Mouse (Mus musculus) erythroblast, embryonic 14.5 days (primary cell): ENCODE measurements around the gene Barx2. TPM values are rescaled to one million over a fixed set of nuclear protein-coding genes. Genes with fewer than 3 reads are reported as not detected.

ENCODE experiments used
- H3K27me3 ChIP-seq: 2 replicates; pipeline ENCODE4 v1.6.1; 2012; ENCODE audit warnings: inconsistent platforms; ENCODE audit not compliant: control insufficient read depth
- H3K36me3 ChIP-seq: 2 replicates; pipeline ENCODE4 v1.6.1; 2012; ENCODE audit warnings: mild to moderate bottlenecking, inconsistent platforms; ENCODE audit not compliant: control insufficient read depth
- H3K4me1 ChIP-seq: 2 replicates; pipeline ENCODE4 v1.6.1; 2012; ENCODE audit warnings: inconsistent platforms; ENCODE audit not compliant: control insufficient read depth
- H3K4me3 ChIP-seq: replicated peaks from 2 replicates; pipeline ENCODE3; 2012; ENCODE audit warnings: moderate library complexity, mild to moderate bottlenecking, inconsistent platforms
- H3K9me3 ChIP-seq: 2 replicates; pipeline ENCODE4 v1.6.1; 2012; ENCODE audit warnings: low read length, inconsistent platforms, mixed read lengths; ENCODE audit not compliant: control insufficient read depth
- GATA1 ChIP-seq: IDR thresholded peaks from 2 replicates; pipeline ENCODE4 v1.6.1; 2012; ENCODE audit warnings: low read length, inconsistent platforms, mixed read lengths
- TAL1 ChIP-seq: IDR thresholded peaks from 3 replicates; pipeline ENCODE4 v1.6.1; 2012; ENCODE audit warnings: low read length, inconsistent platforms, mixed read lengths
- polyA plus RNA-seq: library from polyadenylated mRNA; stranded (reverse); fragments of >175 nt; gene quantifications from 2 replicates; pipeline ENCODE4 v1.2.3, GENCODE M21; 2012

The Barx2 gene
- polyA plus RNA-seq, 1 experiment: not detected

DNA sequence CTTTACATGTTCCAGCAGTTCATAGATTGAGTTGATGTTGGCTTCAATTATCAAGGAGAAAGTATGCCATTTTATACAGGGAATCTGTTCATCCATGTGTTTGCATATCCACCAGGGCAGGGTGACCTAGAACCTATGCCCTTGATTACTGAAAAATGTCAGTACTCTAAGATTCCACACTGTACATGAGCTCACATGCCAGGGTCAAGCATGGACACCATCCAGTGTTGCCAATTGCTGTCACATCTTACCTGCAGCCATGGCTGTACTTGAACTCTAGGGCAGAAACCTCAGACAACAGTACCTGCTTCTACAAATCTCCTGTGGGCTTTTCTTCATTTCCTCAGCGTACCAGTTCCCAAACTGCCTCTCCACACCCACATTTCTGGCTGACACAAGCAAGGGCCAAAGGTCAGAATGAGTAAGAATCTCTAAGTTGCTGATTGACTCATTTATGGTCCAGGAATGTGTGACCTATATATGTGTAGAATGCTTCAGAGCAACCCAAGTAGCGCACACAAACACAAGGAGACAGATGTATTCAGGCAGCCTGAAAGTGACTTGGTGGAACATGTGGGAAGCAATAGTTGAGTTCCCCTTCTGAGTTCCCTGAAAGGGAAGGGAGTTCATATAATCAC lies 44.3 kb downstream of the Barx2 start:
- Histone ChIP-seq H3K4me3 (no peak overlapping the region), H3K27me3 (no peaks in the 10 kb centered on the region), H3K36me3 (no peaks in the 10 kb centered on the region), H3K4me1 (no peaks in the 10 kb centered on the region), H3K9me3 (no peaks in the 10 kb centered on the region)
- TF ChIP-seq GATA1 (no peak), TAL1 (no peak)

DNA sequence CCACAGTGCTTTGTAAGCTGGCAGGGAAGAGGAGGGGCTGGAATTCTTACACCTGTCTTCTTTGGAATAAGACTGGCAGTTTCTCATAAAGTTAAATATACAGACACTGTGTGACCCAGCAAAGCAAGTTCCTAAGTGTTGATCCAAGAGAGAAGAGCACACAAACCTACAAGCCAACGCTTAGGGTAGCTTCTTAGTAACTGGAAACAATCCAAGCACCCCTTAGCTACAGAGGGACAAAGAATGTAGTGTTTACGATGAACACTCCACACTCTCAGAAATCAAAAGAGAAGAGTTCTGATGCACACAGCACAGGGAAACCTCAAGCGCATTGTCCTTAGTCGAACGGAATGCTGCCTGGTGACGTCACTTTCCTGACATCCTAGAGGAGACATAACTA lies 49.4 kb downstream of the Barx2 start:
- TF ChIP-seq TAL1 (no peak), GATA1 (no peak)
- no peaks in the 10 kb centered on the region for H3K9me3 ChIP-seq
- H3K36me3 ChIP-seq: no peaks in the 10 kb centered on the region
- H3K4me1 ChIP-seq: no peaks in the 10 kb centered on the region
- H3K4me3 ChIP-seq: no peak overlapping the region
- no peaks in the 10 kb centered on the region; the same call in 1 of the 2 replicates for H3K27me3 ChIP-seq

DNA sequence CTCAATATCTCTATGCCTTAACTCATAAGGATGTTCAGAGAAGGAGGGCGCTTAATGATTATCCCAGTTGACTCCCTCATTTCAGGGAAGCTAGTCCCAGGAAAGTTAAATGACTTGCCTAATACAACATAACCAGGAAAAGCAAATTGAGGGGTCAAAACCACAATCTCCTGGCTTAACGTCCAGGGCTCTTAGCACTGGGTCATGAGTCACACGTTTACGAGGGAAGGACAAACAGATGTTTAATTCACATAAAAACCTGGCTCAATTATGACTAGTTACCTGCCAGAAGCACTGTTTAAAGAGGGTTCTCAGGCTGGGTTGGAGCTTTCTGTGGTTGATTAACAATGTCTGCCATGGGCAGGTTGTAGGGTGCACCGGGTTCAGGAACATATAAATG lies 53.8 kb downstream of the Barx2 start:
- no peak for TF ChIP-seq GATA1
- TF ChIP-seq TAL1: no peak
- no peaks in the 10 kb centered on the region for H3K4me1 ChIP-seq
- H3K27me3 ChIP-seq: peaks cover 5% of the 10 kb centered on the region

DNA sequence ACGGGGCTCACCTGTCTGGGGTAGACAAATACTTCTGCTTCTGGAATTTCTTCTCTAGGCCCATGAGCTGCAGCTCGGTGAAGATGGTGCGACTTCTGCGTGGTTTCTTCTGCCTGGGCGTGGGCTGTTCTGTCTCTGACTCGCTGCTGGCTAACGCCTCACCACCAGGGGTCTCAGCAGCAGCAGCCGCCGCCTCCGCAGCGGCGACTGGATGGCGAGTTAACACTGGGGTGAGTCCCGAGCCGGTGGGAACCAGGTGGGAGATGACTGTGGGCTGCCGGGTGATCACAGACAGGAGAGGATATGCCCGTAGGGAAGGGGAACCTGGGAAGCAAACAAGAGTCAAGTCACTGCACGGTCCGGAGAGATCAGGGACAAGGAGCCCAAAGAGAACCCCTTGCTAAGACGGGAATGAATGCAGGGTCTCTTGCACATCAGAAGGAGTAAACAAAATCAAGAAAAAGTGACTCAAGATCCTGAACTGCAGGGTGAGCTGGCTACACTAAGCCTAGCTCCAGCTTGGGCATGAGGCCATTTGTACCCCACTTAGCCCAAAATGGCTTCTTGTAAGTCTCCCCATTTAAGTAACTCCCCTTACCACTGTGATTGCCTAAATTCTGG lies 54.4 kb downstream of the Barx2 start:
- peaks cover 5% of the 10 kb centered on the region for H3K27me3 ChIP-seq
- H3K4me1 ChIP-seq: no peaks in the 10 kb centered on the region
- no peaks in the 10 kb centered on the region for H3K9me3 ChIP-seq
- no peak for TF ChIP-seq GATA1
- no peaks in the 10 kb centered on the region for H3K36me3 ChIP-seq
- no peak overlapping the region for H3K4me3 ChIP-seq

More for the DNA sequence above, 53.8 kb downstream of the Barx2 start:
- H3K4me3 ChIP-seq: no peak overlapping the region
- H3K36me3 ChIP-seq: no peaks in the 10 kb centered on the region
- no peaks in the 10 kb centered on the region for H3K9me3 ChIP-seq

DNA sequence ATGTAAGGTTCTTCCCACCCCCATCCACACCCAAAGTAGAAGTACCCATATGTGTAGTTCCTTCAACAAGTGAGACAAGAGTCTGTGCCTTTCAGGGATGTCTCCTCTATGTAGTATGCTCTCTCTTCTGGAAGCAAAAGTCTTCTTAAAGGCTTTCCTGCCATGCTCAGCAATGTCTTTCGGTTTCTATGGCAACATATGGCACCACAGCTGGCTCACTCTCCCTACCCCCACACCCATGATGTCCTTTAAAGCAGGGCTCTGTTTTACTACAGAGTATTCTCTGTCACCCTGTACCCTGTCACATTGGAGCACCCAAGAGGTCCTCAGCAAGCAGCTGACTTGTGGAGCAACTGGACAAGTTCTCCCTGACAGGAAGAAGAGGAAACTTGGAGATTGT lies 55.8 kb downstream of the Barx2 start:
- no peak for TF ChIP-seq GATA1
- no peak for TF ChIP-seq TAL1
- Histone ChIP-seq H3K4me1 (no peaks in the 10 kb centered on the region), H3K9me3 (no peaks in the 10 kb centered on the region), H3K36me3 (no peaks in the 10 kb centered on the region), H3K27me3 (peaks cover 5% of the 10 kb centered on the region), H3K4me3 (no peak overlapping the region)

DNA sequence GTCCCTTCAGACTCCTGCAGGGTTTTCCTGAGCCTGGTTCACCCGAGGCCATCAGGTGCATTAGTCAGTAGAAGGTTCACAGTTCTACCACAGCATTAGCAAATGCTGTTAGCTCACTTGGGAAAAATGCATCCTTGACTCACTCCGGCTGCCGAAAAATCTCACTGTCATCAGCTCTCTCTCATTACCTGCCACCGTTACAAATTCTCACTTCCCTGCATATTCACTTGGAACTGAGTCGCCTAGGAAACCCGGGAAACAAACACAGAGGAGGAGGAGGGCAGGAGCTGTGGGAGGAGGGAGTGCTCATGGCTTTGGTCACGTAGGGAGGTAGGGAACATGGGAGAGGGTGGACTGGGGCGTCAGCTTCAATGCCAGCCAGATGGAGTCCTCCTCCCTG lies 56.8 kb downstream of the Barx2 start:
- Histone ChIP-seq H3K9me3 (no peaks in the 10 kb centered on the region), H3K4me3 (no peak overlapping the region), H3K36me3 (no peaks in the 10 kb centered on the region), H3K4me1 (no peaks in the 10 kb centered on the region), H3K27me3 (peaks cover 5% of the 10 kb centered on the region)
- TF ChIP-seq TAL1 (no peak), GATA1 (no peak)

DNA sequence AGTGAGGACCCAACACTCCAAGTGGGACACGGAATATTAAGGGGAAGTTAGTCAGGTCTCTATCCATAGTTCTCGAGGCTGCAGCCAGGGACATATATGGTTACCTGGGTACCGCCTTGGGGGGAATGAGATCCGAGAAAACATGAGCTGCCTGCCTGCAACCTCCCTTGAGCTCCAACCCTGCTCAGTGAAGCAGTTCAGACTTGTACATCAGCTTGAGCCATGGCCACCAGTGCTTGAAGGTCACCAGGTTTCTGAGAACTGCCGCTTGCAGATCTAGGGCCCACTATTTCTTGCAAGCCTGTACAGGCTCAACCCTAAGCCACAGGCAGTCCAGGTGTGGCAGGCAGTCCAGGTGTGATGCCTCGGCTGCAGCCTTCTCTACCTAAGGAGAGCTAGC lies 57.6 kb downstream of the Barx2 start:
- no peak for TF ChIP-seq GATA1
- TF ChIP-seq TAL1: no peak
- no peak overlapping the region for H3K4me3 ChIP-seq

DNA sequence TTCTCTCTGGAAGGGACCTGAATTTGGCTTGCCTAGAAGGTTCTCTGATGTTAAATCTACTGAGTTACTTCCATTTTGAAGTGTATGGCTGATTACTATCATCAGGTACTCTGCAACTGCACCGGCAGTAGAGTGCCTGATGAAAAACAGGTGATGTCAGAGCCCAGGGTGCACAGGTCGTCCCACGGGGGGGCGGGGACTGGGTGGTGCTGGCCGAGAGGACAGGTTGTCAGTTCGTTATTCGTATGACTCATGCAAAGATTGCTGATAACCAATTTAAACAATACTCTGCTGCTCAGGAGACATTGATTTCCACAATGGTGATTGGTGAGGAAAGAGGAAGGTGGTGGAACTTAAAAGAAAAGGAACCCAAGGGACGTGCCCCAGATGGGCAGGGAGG lies 61.6 kb downstream of the Barx2 start:
- TF ChIP-seq TAL1 (no peak), GATA1 (no peak)
- Histone ChIP-seq H3K9me3 (no peaks in the 10 kb centered on the region), H3K27me3 (no peaks in the 10 kb centered on the region), H3K4me3 (no peak overlapping the region), H3K4me1 (no peaks in the 10 kb centered on the region), H3K36me3 (no peaks in the 10 kb centered on the region)

More for the DNA sequence above, 57.6 kb downstream of the Barx2 start:
- Histone ChIP-seq H3K9me3 (no peaks in the 10 kb centered on the region), H3K36me3 (no peaks in the 10 kb centered on the region), H3K4me1 (no peaks in the 10 kb centered on the region), H3K27me3 (peaks cover 5% of the 10 kb centered on the region)

DNA sequence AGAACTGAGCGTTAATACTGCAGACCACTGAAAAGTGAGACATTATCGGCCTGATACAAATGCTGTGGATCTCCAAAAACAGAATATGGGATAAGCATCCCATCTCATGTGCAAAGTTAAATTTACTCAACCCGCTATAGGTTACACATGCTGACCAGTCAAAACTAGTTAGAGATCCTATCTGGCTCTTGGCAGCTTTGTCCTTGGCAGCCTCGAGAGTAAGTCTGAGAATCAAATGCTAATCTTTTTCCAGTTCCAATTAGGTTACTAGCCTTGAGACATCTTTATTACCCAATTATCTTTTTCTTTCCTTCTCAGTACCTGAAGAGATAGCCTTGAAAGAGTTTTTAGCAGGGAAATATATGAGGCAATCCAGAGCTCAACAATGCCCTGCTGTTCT lies 62.6 kb downstream of the Barx2 start:
- Histone ChIP-seq H3K9me3 (no peaks in the 10 kb centered on the region), H3K4me1 (no peaks in the 10 kb centered on the region), H3K27me3 (no peaks in the 10 kb centered on the region), H3K4me3 (no peak overlapping the region), H3K36me3 (no peaks in the 10 kb centered on the region)
- no peak for TF ChIP-seq TAL1
- TF ChIP-seq GATA1: no peak
